Mouse (Mus musculus) left cerebral cortex, adult 9 months (tissue): ENCODE measurements around the gene Rfx4.
A peak's percentile ranks its signal among the peaks of the same experiment; 100 is the strongest.

Source experiments
- DNase-seq, 2 experiments: peaks; one replicate each; pipeline ENCODE4 v3.0.0; 2022; ENCODE audit warnings: low spot score in 2 of 2

The Rfx4 gene

GRCm38 (mm10) chr10:84867577-84867976 is 111.7 kb downstream of the Rfx4 start:
- DNase-seq, result no peak

GRCm38 (mm10) chr10:84871285-84871684 is 115.4 kb downstream of the Rfx4 start:
- DNase-seq, result no peak

GRCm38 (mm10) chr10:84871921-84872320 is 116.1 kb downstream of the Rfx4 start:
- DNase-seq, result no peak

GRCm38 (mm10) chr10:84879823-84880571 is 124.1 kb downstream of the Rfx4 start:
- no peak for DNase-seq

- DNase-seq, result no peak
Measured at GRCm38 (mm10) chr10:84882528-84882927, 126.7 kb downstream of the Rfx4 start.

- no peak for DNase-seq
Measured at GRCm38 (mm10) chr10:84885341-84885884, 129.6 kb downstream of the Rfx4 start.

GRCm38 (mm10) chr10:84886221-84886627 is 130.4 kb downstream of the Rfx4 start:
- DNase-seq, result no peak

- DNase-seq, result no peak
Measured at GRCm38 (mm10) chr10:84886785-84887184, 130.9 kb downstream of the Rfx4 start.

GRCm38 (mm10) chr10:84889096-84889846 is 133.4 kb downstream of the Rfx4 start:
- DNase-seq, result no peak

- DNase-seq, result peak in 1 of 2 experiments; percentile 48
Measured at GRCm38 (mm10) chr10:84895810-84896358, 140.0 kb downstream of the Rfx4 start.

- DNase-seq, result no peak
Measured at GRCm38 (mm10) chr10:84896941-84897930, 141.4 kb downstream of the Rfx4 start.

GRCm38 (mm10) chr10:84898144-84898979 is 142.5 kb downstream of the Rfx4 start:
- no peak for DNase-seq

GRCm38 (mm10) chr10:84901676-84902075 is 145.8 kb downstream of the Rfx4 start:
- DNase-seq, result no peak

- DNase-seq, result no peak
Measured at GRCm38 (mm10) chr10:84902213-84902612, 146.4 kb downstream of the Rfx4 start.

GRCm38 (mm10) chr10:84903307-84903706 is 147.4 kb downstream of the Rfx4 start:
- peak in 1 of 2 experiments; percentile 54 for DNase-seq

GRCm38 (mm10) chr10:84903742-84904141 is 147.9 kb downstream of the Rfx4 start:
- peak in 1 of 2 experiments; percentile 42 for DNase-seq

GRCm38 (mm10) chr10:84906895-84907294 is 151.0 kb downstream of the Rfx4 start:
- DNase-seq, result peak in 1 of 2 experiments; percentile 28

GRCm38 (mm10) chr10:84908006-84908405 is 152.1 kb downstream of the Rfx4 start:
- DNase-seq, result no peak

- DNase-seq, result no peak
Measured at GRCm38 (mm10) chr10:84908471-84908870, 152.6 kb downstream of the Rfx4 start.
